Mouse (Mus musculus) cerebellum, postnatal 10 days (tissue): Measurements from ENCODE around the gene Clic5.
A peak's percentile ranks its signal among the peaks of the same experiment; 100 is the strongest.

Source experiments
- DNase-seq, 2 experiments: peaks; one replicate each; pipeline ENCODE4 v3.0.0; 2021; ENCODE audit warnings: mixed read lengths in 2 of 2

Clic5 gene

DNA sequence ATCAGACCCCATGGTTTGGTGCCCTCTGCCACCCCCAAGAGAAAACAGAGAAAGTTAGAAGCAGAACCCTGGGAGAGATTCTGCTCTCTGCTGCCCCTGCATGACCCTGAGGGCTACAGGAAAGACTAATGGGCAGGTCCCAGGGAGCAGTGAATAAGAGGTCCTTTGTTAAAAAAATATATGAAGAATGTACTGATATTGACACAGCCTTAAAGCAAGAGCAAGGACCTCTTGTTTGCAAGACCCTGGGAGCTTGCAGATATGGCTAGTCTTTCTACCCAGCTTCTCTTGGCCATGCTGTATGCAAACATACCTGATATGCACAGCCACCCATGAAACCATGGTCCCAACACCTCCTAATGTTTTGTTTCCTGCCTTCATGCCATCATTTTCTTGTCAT is 86.4 kb downstream of the Clic5 start:
- no peak for DNase-seq

DNA sequence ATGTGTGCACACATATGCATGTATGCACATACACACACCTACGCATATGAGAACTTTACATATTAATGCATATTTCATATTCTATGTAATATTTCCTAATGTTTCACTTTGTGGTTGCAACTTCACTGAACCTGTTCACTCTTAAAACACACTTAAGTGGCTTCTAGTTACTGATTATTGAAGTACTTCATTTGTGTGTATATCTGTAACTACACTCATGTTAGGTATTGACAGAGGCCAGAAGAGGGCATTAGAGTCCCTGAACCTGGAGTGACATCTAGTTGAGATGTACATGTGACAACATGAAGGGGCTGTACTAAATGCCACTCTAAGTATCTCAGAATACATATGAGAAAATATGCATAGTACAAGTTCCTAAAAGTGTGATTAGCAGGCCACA is 99.9 kb downstream of the Clic5 start:
- no peak for DNase-seq

DNA sequence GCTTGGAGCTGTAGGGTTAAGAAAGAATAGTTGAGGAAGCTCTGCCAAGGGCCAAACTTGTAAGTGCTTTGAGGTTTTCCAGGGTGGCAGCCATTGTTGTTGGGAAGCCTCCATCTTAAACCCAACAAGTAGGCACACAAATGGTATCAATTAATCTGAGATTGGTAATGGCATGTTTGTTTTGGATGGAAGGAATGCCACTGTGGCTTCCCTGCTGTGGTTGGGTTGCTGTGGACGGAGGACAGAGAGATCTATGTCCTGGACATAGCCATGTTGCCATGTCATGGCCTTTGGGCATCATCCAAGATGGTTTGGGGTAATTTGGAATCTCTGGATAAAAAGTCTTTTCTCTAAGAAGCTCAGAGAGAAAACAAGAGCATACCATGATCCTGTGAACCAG is 108.8 kb downstream of the Clic5 start:
- no peak for DNase-seq

DNA sequence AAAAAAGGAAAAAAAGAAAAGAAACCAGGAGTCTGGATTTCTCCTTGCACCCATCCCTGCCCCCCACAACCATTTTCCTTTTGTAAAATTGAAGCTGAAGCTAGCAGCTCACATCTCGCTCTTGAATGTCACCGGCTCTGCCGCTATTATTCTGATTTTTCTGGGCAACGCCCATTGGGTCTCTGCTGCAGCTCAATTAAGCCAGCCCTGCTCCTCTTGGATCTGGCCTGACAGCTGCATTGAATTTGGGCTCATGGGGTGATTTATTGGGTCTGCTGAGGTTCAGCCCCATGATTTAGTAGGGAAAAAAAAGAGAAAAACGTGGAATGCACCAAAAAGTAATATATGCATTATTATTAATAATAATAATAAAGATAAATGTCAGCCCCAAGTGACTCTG is 111.9 kb downstream of the Clic5 start:
- no peak for DNase-seq

DNA sequence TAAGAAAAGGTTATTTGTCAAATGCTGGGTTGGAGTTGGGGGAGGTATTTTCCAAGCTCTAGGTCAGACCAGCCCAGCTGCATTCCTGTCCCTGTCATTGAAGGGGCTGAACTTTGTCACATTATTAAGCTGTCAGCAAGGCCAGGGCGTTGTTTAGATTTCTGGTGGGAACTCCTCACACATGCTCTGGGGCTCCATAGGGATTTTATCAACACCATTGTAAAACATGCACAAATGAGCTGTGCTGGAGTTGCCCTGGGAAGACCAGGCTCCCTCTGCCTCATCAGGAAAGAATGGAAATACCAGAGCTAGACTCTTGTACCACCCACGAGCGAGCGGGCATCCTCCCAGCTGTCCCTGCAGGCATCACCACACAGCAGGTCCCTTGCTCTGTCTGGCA is 112.3 kb downstream of the Clic5 start:
- DNase-seq: peak; percentile 13 to 24

DNA sequence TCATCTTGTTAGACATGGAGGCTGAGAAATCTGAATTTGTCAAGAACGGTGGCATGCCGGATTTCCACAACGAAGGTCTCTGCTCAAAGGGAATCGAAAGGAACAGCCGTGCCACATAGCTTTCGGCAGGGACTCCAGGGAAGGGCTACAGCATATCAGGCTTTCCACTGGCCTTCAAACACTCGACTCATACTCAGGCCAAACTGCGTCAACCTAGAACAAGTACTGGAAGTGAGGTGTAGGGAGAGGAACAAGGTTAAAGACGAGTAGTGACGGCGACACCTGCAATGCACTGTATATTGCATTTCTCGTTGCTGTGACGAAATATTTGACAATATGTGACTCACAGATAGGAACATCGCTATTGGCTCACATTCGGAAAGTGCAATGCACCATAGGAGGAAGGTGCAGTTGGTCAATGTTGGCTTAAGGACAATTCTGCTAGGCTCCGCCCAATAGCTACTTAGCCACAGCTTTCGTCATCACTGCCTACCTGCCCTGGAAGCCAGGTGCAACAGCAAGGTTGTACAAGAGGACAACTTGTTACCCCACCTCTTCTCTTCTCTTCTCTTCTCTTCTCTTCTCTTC is 112.9 kb downstream of the Clic5 start:
- no peak for DNase-seq

DNA sequence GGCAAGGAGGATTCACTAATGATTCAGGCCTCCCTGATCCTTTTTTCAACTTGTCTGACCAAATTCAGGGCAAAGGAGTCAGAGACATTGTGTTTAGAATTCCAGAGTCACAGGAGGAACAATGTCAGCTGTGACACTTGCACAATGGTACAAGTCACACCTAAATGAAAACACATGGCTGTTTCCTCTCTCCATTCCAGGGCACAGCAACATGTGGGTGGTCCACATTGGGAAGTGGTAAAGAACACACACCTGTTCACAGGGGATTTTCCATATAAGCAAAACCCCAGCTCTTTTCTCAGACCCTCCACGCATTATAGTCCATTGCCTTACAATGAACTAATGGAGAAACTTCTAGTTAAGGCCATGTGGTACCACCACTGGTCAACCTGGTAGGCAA is 115.7 kb downstream of the Clic5 start:
- DNase-seq: no peak

DNA sequence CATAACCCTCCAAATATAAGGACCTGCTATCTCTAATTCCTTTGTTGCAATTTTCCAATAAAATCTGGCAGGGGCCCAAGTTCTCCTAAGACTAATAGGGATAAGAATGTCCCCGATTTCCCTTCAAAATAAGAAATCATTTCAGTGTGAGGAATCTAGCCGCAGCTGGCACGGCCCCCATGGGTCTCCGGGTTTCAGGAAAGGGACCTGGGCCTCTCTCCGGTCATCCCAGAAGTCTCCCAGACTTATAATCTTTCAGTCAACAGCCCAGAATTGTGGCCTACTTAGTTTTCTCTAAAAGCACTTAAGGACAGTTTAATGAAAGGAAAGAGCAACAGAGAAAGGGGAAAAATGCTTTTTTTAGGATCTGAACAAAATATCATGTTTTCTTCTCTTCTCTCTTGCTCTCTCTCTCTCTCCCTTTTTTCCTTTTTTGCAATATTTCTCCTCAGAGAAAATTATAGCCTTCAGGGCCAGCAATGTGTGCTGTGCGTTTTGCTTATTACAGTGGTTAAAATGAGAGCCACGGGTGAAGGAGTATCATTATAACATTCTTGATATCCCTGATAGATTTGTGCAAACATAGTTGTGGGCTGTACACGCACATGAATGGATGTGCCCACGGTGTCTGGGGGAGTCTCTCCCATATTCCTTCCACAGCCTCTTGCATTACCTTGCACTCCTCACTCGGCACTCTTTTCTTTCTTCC is 121.7 kb downstream of the Clic5 start:
- DNase-seq: peak in 1 of 2 experiments; percentile 11

DNA sequence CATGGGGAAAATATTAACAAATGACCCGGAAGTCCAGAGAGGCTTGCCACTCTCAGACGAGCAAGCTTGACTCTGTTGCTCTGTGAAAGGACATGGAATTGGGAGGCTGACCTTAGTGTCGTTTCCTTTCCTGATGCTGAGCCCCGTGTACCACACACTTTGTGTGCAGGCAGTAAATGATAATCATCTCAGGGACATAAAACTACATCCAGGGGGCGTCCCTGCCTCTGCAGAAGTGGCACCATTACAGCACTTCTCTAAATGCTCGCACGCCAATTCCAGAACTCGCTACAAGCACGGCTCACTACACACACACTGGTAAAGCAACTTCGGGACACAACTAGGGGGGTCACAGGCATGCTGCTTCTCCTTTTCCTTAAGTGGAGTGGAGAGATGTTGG is 136.9 kb downstream of the Clic5 start:
- DNase-seq: no peak

DNA sequence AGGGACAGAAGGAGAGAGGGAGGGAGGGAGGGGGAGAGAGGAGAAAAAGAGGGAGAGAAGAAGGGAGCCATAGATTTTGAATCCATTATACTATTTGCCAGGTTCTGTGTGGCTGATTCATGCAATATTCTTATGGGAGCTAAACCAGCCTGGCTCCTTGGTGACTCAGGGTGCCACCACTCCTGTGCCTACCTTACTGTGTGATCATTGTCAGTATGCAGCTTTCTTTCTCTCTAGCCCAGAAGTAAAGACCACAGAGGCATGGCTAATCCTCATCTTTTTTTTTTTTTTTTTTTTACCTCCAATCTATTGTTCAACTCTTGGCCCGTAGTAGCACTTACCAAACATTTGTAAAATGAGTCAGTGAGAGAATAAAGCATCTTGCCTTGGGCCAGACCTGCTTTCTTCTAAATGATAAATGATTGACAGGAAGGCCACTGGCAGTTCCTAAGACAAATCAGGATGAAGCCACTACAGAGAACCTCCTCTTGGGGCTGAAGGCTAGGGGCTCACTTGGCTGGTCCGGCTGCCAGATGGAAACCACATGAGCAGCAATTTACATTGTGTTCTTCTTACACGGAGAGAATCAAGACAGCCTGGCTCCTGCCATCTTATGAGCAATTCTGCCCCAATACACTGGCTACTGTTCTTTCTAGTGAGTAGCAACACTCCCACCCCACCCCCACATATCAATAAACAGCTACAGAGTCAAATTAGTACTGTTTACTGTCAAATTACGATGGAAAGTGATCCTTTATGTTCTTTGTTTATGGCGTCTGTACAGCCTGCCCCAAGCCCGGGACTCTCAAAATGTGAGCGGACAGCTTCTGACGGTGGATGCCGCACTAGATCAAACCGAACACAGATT is 139.1 kb downstream of the Clic5 start:
- DNase-seq: peak in 1 of 2 experiments; percentile 9

DNA sequence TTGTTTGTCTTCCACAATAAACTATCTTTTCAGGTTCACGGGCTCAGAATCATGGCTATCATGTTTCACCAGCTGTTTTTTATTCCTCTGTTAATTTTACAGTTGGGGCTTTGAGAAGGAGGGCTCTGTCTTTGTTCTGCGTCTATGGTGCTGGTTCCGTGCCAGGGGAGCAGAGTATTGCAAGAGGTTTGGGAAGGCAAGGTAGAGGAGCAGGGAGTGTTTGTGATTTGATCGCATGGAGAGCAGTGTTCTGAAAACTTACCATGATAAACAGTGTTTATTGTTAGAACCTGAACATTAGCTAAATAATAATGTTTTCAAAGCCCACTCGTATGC is 139.7 kb downstream of the Clic5 start:
- peak; percentile 20 to 34 for DNase-seq
